Mouse (Mus musculus) heart, adult 2 months (tissue): Measurements from ENCODE around the gene Hmga2.

Source experiments
- CTCF ChIP-seq: fragments of 200-600 bp; IDR thresholded peaks from 2 replicates; pipeline ENCODE4 v1.8.1; 2022; ENCODE audit warnings: antibody characterized with exemption, mild to moderate bottlenecking, moderate library complexity
- EP300 ChIP-seq: fragments of 200-500 bp; IDR thresholded peaks from 2 replicates; pipeline ENCODE4 v1.6.1; 2011; ENCODE audit warnings: low read depth, low read length, control low read depth; ENCODE audit not compliant: insufficient read depth

- no peak for TF ChIP-seq CTCF
- no peak for TF ChIP-seq EP300
These were observed 86.6 kb downstream of the Hmga2 start for GRCm38 (mm10) chr10:120389707-120390106.
